Mouse (Mus musculus) ovary, postnatal 14 days (tissue): ENCODE measurements around the gene Ncor2.

Experiments
- DNase-seq: peaks from one replicate; pipeline ENCODE4 v3.0.0; 2022; ENCODE audit warnings: low spot score

Gene Ncor2

GRCm38 (mm10) chr5:125170107-125170842, 8.7 kb downstream of the Ncor2 start:
- DNase-seq: no peak

- DNase-seq: no peak
Measured at GRCm38 (mm10) chr5:125168101-125168500, 10.9 kb downstream of the Ncor2 start.

GRCm38 (mm10) chr5:125167524-125167923, 11.5 kb downstream of the Ncor2 start:
- no peak for DNase-seq

- DNase-seq: no peak
Measured at GRCm38 (mm10) chr5:125165993-125166392, 13.0 kb downstream of the Ncor2 start.

GRCm38 (mm10) chr5:125164465-125165167, 14.4 kb downstream of the Ncor2 start:
- peak; percentile 58 for DNase-seq

GRCm38 (mm10) chr5:125163441-125164050, 15.5 kb downstream of the Ncor2 start:
- DNase-seq: no peak

- DNase-seq: no peak
Measured at GRCm38 (mm10) chr5:125162461-125162860, 16.6 kb downstream of the Ncor2 start.

GRCm38 (mm10) chr5:125159804-125160405, 19.1 kb downstream of the Ncor2 start:
- no peak for DNase-seq

- DNase-seq: peak; percentile 77
Measured at GRCm38 (mm10) chr5:125159293-125159692, 19.7 kb downstream of the Ncor2 start.

GRCm38 (mm10) chr5:125158232-125158961, 20.6 kb downstream of the Ncor2 start:
- DNase-seq: no peak

GRCm38 (mm10) chr5:125157375-125158033, 21.5 kb downstream of the Ncor2 start:
- DNase-seq: no peak

GRCm38 (mm10) chr5:125156418-125157205, 22.4 kb downstream of the Ncor2 start:
- no peak for DNase-seq

- DNase-seq: no peak
Measured at GRCm38 (mm10) chr5:125155451-125155850, 23.6 kb downstream of the Ncor2 start.

GRCm38 (mm10) chr5:125154989-125155388, 24.0 kb downstream of the Ncor2 start:
- no peak for DNase-seq

GRCm38 (mm10) chr5:125154178-125154577, 24.8 kb downstream of the Ncor2 start:
- no peak for DNase-seq

GRCm38 (mm10) chr5:125153201-125153816, 25.7 kb downstream of the Ncor2 start:
- DNase-seq: no peak

GRCm38 (mm10) chr5:125151872-125152534, 27.0 kb downstream of the Ncor2 start:
- no peak for DNase-seq

- no peak for DNase-seq
Measured at GRCm38 (mm10) chr5:125150951-125151564, 28.0 kb downstream of the Ncor2 start.

- no peak for DNase-seq
Measured at GRCm38 (mm10) chr5:125149142-125149541, 29.9 kb downstream of the Ncor2 start.
